Mouse (Mus musculus) limb, embryonic 15.5 days (tissue): ENCODE results near the gene Adamtsl5. TPM values are rescaled to one million over a fixed set of nuclear protein-coding genes. Genes with fewer than 3 reads are reported as not detected.

Experiments
- ATAC-seq: fragments of 200-750 bp; cut with Nextera tagmentation; 2 replicates; pipeline ENCODE4 v1.8.0; 2017; ENCODE audit warnings: low read depth, moderate TSS enrichment; ENCODE audit not compliant: insufficient number of reproducible peaks, low FRiP score, low TSS enrichment
- H3K27ac ChIP-seq: fragments of 300-500 bp; sonication (generic); 2 replicates; pipeline ENCODE4 v1.5.1; 2015; ENCODE audit warnings: moderate library complexity, mild to moderate bottlenecking, inconsistent platforms
- H3K27me3 ChIP-seq: fragments of 300-500 bp; sonication (generic); 2 replicates; pipeline ENCODE4 v1.6.1; 2015; ENCODE audit warnings: inconsistent platforms
- H3K36me3 ChIP-seq: fragments of 300-500 bp; sonication (generic); 2 replicates; pipeline ENCODE4 v1.6.1; 2015; ENCODE audit warnings: inconsistent platforms
- H3K4me1 ChIP-seq: fragments of 300-500 bp; sonication (generic); 2 replicates; pipeline ENCODE4 v1.6.1; 2015; ENCODE audit warnings: inconsistent platforms
- H3K4me2 ChIP-seq: fragments of 300-500 bp; sonication (generic); 2 replicates; pipeline ENCODE4 v1.6.1; 2015; ENCODE audit warnings: mild to moderate bottlenecking, inconsistent platforms
- H3K4me3 ChIP-seq: fragments of 300-500 bp; sonication (generic); 2 replicates; pipeline ENCODE4 v1.5.1; 2015; ENCODE audit warnings: mild to moderate bottlenecking, inconsistent platforms
- H3K9ac ChIP-seq: fragments of 300-500 bp; sonication (generic); 2 replicates; pipeline ENCODE4 v1.6.1; 2015; ENCODE audit warnings: inconsistent platforms
- H3K9me3 ChIP-seq: fragments of 300-500 bp; sonication (generic); 2 replicates; pipeline ENCODE4 v1.6.1; 2016; ENCODE audit warnings: inconsistent platforms
- WGBS: fragments of 180-500 bp; shearing (Covaris S2); methylation state at CpG from one replicate; pipeline ENCODE4 v1.1.7; 2015; 5-methylcytosine and 5-hydroxymethylcytosine counted together
- polyA plus RNA-seq: library from polyadenylated mRNA; unstranded; fragments of >200 nt; fragmentation: Nextera tagmentation; extraction: Ambion mirVana; gene quantifications from 2 replicates; pipeline ENCODE4 v1.2.1, GENCODE M21; 2015

The Adamtsl5 gene
- polyA plus RNA-seq = 11.9 and 13.8 TPM in 2 replicates

DNA sequence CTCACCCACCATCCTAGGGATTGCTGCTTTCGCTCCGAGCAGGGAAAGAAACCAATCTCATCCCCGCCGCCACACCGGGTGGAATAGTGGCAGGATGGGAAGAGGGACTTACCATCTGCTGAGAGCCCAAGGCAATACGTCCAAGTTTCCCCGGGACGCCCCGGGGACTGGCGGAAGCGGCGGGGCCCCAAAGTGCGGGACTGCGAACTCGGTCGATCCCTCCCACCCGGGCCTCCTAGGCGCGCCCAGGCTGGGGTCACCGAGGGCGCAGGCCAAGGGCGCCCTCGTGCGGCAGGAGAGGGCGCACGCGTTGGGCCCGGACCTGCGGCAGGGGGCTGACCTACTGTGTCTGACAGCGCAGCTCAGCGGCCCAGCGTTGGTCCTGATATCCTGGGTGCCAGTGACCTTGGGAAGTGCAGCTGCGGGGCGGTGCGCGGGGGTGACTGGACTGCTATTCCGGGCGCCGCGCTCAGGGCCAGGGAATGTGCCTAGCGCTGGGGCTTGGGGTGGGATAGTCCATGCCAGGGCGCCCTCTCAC lies at the start of gene Adamtsl5:
Adamtsl5 (minus strand) TSS at position 169 of the 538 bp plus-strand sequence.
- no peaks in the 10 kb centered on the region for H3K9me3 ChIP-seq

DNA sequence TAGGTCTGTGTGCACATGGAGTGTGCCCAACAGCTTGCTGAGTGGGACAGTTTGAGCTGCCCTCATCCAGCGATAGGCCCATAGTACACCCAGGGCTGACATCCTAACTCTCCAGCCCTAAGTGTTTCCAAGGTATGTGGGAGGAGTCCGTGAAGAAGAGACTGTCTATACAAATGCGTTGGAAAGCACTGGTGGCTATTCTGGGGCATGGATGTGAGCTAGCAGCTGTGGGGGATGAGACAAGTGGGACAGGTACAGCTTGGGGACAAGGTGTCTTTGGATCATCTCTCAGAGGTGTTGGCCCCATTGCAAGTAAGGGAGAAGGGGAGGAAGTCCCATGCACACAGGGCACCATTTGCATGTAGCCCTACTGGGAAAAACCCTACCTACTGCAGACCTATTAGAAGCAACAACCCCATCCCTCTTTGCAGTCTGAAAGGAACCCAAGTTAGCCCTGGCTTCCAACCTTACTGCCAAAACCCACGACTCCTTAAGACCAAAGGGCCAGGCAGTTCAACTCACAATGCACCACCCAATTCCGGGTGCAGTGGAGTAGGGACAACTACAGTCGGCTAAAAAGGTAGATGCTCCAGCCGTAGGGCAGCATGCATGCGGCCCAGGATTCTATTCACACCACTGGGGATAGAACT lies 49.4 kb upstream of the Adamtsl5 start:
- peak overlapping the region; percentile 83 for H3K4me2 ChIP-seq
- no peaks in the 10 kb centered on the region for H3K9me3 ChIP-seq
- H3K27me3 ChIP-seq = no peaks in the 10 kb centered on the region
- peak overlapping the region; percentile 99 for H3K27ac ChIP-seq
- H3K4me3 ChIP-seq = peak overlapping the region; percentile 70
- H3K4me1 ChIP-seq = peaks cover 30% of the 10 kb centered on the region
- WGBS = 45% methylated on average over 8 of the region's 8 CpGs
- ATAC-seq = no peak
- peaks cover 64% of the 10 kb centered on the region for H3K36me3 ChIP-seq
- H3K9ac ChIP-seq = peak overlapping the region; percentile 35

More for the DNA sequence above, at the start of gene Adamtsl5:
- no peaks in the 10 kb centered on the region for H3K36me3 ChIP-seq
- H3K27ac ChIP-seq = 0 out of 2 replicates have a peak within 1 kb of the TSS, but pooled peaks have one; percentile 13
- peaks cover 47% of the 10 kb centered on the region for H3K4me1 ChIP-seq
- peak within 1 kb of the TSS; percentile 52 for H3K4me2 ChIP-seq
- peak; percentile 50 for ATAC-seq
- H3K27me3 ChIP-seq = peaks cover 97% of the 10 kb centered on the region
- H3K4me3 ChIP-seq = peak within 1 kb of the TSS; percentile 38
- 1% methylated on average over 41 of the region's 42 CpGs for WGBS
- peak within 1 kb of the TSS; percentile 31; the same call in 1 of the 2 replicates for H3K9ac ChIP-seq

DNA sequence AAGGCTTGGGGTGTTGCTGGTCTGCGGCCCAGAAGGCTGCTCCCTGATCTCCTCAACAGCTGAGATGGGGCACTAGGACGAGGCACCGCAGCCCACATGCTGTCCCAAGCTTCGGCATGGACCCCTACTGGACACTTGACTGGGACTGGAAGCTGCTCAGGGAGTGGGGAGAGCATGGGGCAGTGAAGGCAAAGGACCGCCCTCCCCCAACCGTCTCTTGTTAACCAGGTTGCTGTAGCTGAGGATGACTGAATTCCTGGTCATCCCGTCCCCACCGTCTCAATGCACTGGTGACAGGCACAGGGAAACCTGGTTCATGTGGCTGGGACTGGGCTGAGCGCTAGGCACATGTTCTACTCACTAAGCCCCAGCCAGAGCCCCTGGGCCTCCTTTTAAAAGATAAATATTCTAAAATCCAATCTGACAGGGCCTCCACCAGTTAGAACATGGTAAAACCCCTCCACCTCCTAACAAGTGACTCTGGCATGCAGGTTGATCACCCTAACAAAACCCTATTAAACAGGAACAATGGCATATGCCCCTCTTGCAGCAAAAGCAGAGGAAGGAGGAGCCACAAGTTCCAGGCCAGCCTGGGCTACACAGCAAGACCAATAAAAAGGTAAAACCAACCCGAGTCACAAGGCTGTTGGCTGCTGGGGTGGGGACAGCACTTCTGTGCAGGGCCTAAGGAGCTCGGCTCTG lies 48.8 kb upstream of the Adamtsl5 start:
- ATAC-seq = no peak
- peak overlapping the region; percentile 99 for H3K27ac ChIP-seq
- H3K9ac ChIP-seq = peak overlapping the region; percentile 17; the same call in 1 of the 2 replicates
- no peaks in the 10 kb centered on the region for H3K9me3 ChIP-seq
- 85% methylated on average over 11 of the region's 11 CpGs for WGBS
- peak overlapping the region; percentile 83 for H3K4me2 ChIP-seq
- no peaks in the 10 kb centered on the region for H3K27me3 ChIP-seq
- H3K4me3 ChIP-seq = peak overlapping the region; percentile 70
- peaks cover 65% of the 10 kb centered on the region for H3K36me3 ChIP-seq
- peaks cover 30% of the 10 kb centered on the region for H3K4me1 ChIP-seq

DNA sequence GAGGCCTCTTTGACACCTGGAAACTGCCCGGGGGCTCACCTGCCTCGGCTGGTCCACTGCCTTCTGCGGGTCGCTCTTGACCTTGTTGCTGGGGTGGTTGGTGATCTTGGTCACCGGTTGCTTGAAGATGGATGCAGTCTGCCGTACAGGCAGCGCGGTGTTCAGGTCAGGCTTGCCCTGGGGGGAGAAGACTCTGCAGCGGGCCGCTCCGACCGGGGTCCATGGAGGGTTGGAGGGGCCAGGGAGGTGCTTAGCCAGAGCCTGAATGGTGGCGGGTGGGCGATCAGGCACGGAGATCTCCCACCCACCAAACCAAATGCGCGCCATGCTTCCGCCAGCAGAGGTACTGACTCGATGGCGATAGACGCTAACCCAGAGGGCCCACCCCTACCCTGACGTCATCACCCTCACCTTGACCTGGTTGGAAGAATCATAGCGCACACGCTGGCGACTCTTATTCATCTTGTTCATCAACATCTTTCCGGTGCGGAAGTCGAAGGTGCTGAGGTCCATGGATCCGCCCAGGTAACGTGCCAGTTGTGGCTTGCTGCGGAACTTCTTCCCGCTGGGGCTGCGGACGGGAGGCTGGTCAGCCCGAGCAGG lies 46.9 kb upstream of the Adamtsl5 start:
- H3K27ac ChIP-seq = no peak overlapping the region
- H3K9ac ChIP-seq = no peak overlapping the region
- H3K36me3 ChIP-seq = peaks cover 71% of the 10 kb centered on the region
- H3K4me3 ChIP-seq = no peak overlapping the region
- H3K4me1 ChIP-seq = peaks cover 20% of the 10 kb centered on the region
- no peak overlapping the region for H3K4me2 ChIP-seq
- WGBS = 94% methylated on average over 35 of the region's 35 CpGs
- no peak for ATAC-seq
- no peaks in the 10 kb centered on the region for H3K27me3 ChIP-seq
- no peaks in the 10 kb centered on the region for H3K9me3 ChIP-seq

DNA sequence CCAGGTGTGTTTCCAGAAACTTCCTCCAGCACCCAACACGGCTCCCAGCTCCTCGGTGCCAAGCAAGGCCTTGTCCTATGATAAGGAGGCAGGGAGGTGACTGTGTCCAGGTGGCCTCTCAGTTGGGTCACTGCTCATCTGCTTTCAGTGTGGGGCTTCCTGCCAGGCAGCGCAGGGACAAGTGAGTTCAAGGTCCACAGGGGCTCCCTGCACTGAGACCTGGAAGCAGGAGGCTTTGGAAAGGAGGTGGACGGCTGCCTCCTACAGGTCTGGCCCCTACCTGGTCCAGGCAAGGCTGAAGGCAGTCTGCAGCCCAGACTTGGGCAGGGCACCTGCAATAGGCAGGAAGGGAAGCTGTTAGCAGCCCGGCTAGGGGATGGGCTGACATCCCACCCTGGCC lies 44.5 kb upstream of the Adamtsl5 start:
- WGBS = 96% methylated on average over 5 of the region's 5 CpGs
- Histone ChIP-seq H3K27me3 (no peaks in the 10 kb centered on the region), H3K4me3 (no peak overlapping the region), H3K4me2 (no peak overlapping the region), H3K36me3 (peaks cover 75% of the 10 kb centered on the region), H3K9me3 (no peaks in the 10 kb centered on the region), H3K9ac (no peak overlapping the region), H3K4me1 (peaks cover 23% of the 10 kb centered on the region), H3K27ac (no peak overlapping the region)
- no peak for ATAC-seq

DNA sequence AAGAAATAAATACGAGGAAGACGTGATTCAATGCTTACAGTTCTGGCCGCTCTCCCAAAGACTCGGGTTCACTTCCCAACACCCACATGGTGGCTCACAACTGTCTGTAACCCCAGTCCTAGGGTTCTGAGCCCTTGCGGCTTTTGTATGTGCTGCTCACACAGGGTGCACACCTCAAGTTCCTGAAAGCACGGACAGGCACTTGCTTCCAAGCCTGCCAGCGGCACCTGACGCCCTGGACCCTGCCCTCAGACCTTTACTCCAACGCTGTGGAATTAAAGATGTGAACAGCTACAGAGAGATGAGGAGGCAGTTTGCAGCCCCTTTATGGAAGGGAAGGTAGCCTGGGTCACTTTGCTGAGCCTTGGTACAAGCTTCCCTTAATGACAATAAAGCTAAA lies 42.5 kb upstream of the Adamtsl5 start:
- peaks cover 19% of the 10 kb centered on the region for H3K4me1 ChIP-seq
- peaks cover 58% of the 10 kb centered on the region for H3K36me3 ChIP-seq
- no peak overlapping the region for H3K4me2 ChIP-seq
- WGBS = 87% methylated on average over 9 of the region's 9 CpGs
- ATAC-seq = no peak
- no peak overlapping the region for H3K4me3 ChIP-seq
- H3K9ac ChIP-seq = no peak overlapping the region
- H3K27ac ChIP-seq = no peak overlapping the region
- no peaks in the 10 kb centered on the region for H3K9me3 ChIP-seq
- H3K27me3 ChIP-seq = no peaks in the 10 kb centered on the region

DNA sequence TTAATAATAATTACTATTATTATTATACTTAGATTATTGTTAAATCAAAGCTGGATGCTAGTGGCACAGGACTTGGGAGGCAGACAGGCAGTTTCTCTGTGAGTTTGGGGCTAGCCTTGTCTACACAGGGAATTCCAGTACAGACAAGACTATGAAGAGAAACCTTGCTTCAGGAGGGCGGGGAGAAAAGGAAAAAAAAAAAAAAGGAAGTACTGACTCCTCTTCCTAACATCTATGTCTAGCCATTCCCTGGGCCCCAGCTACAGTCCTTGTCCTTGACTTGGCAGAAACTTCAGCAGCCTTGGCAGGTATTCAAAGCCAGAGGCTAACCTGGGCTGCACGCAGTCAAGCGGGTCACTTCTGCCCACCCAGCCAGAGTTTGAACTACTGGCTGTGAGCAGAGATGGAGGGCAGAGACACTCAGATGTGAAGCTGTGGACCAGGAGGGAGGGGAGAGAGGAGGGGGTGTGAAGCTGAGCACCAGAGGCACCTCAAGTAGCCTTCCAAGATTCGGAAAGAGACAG lies 41.0 kb upstream of the Adamtsl5 start:
- Histone ChIP-seq H3K4me1 (peaks cover 31% of the 10 kb centered on the region), H3K27me3 (no peaks in the 10 kb centered on the region), H3K4me3 (no peak overlapping the region), H3K9ac (no peak overlapping the region), H3K4me2 (no peak overlapping the region), H3K9me3 (no peaks in the 10 kb centered on the region), H3K36me3 (peaks cover 51% of the 10 kb centered on the region), H3K27ac (no peak overlapping the region)
- WGBS = 59% methylated on average over 4 of the region's 4 CpGs
- no peak for ATAC-seq

DNA sequence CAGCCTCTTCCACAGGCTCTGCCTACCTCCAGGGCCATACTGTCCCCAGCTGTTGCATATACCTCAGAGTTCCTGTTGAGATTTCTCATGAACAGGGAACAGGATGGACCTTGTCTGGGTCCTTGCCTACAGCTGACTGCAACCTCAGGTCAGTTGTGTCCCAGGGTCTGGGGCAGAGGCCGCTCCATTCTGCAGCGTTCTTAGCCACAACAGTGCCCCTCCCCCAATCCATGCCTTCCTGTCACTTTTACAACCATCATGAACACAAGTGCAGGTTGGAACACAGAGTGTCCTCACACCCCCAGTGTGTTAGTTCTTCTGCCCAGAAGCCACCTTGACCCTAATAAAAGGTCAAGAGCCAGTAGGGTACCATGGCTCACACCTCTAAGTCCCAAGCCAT lies 40.5 kb upstream of the Adamtsl5 start:
- 17% methylated on average over 2 of the region's 2 CpGs for WGBS
- peaks cover 46% of the 10 kb centered on the region for H3K36me3 ChIP-seq
- peak overlapping the region; percentile 82; the same call in 1 of the 2 replicates for H3K27ac ChIP-seq
- no peaks in the 10 kb centered on the region for H3K27me3 ChIP-seq
- H3K9me3 ChIP-seq = no peaks in the 10 kb centered on the region
- H3K9ac ChIP-seq = no peak overlapping the region
- ATAC-seq = no peak
- H3K4me1 ChIP-seq = peaks cover 35% of the 10 kb centered on the region
- no peak overlapping the region for H3K4me2 ChIP-seq
- no peak overlapping the region; the same call in 1 of the 2 replicates for H3K4me3 ChIP-seq

DNA sequence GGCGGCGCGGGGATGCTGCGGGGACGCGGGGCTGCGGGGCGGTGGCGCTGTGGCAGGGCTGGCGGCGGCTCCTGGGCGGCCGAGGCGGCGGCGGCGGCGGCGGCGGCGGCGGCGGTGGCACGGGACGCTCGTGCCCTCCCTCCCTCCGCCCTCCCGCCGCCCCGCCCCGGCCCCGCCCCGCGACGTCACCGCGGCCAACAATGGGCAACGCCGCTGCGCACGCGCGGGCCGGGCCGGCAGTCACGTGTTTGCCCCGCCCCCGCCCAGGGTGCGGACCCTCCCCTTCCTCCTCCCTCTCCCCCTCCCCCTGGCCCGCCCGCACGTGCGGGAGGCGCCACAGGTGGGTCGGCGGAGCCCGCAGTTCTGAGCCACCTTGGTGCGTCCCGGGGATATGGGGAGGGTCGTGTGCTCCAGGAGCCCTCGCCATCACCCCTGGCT lies 39.3 kb upstream of the Adamtsl5 start, which contains the start of gene Mex3d:
Mex3d (minus strand) TSS at position 138 of the 438 bp plus-strand sequence.
- Histone ChIP-seq H3K27ac (peak within 1 kb of the TSS; percentile 82), H3K4me3 (peak within 1 kb of the TSS; percentile 86), H3K4me2 (peak within 1 kb of the TSS; percentile 93), H3K36me3 (peaks cover 35% of the 10 kb centered on the region), H3K4me1 (peaks cover 44% of the 10 kb centered on the region), H3K9ac (peak within 1 kb of the TSS; percentile 90), H3K27me3 (no peaks in the 10 kb centered on the region), H3K9me3 (no peaks in the 10 kb centered on the region)
- WGBS = 2% methylated on average over 20 of the region's 61 CpGs
- peak; percentile 57; the same call in 1 of the 2 replicates for ATAC-seq

DNA sequence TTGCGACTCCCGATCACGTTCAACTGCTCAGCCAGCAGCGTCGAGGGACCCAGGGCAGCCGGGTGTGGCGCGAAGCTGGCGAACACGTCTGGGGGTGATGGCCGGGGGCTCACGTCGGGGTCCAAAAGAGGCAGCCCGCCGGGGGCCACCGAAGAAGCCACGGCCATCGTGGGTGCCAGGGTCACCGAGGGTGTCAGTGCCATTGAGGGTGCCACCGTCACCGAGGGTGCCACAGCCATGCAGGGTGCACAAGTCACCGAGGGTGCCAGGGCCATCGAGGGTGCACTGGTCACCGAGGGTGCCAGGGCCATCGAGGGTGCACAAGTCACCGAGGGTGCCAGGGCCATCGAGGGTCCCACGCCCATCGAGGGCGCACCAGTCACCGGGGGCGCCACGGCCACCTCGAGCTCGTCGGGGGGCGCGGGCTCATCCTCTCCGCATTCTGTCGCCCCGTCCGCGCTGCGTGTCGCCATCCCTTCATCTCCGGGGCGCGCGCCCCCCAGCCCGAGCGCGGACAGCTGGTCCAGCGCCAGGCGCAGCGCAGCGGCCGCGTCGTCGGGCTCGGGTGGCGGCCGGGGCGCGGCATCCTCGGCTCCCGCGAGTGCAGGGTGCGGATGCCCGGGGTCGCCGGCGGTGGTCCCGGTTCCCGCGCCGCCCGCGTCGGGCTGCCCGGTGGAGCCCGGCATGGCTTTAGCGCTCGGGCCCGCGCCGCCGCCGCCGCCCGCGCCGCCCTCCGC lies 38.7 kb upstream of the Adamtsl5 start:
- peaks cover 35% of the 10 kb centered on the region for H3K36me3 ChIP-seq
- H3K4me1 ChIP-seq = peaks cover 44% of the 10 kb centered on the region
- H3K4me2 ChIP-seq = peak overlapping the region; percentile 88
- peak overlapping the region; percentile 75 for H3K27ac ChIP-seq
- peak overlapping the region; percentile 86 for H3K4me3 ChIP-seq
- no peaks in the 10 kb centered on the region for H3K9me3 ChIP-seq
- under 1% methylated on average over 85 of the region's 94 CpGs for WGBS
- peak overlapping the region; percentile 90 for H3K9ac ChIP-seq
- no peaks in the 10 kb centered on the region for H3K27me3 ChIP-seq
- no peak for ATAC-seq
